Mouse (Mus musculus): ENCODE results near the gene Irx3.

The Irx3 gene

GRCm38 (mm10) chr8:91801241-91801811 is 541 bp downstream of the Irx3 start:
- no peak for DNase-seq (ENCODE audit: low spot score in 2 of 2)

GRCm38 (mm10) chr8:91800523-91801240 is 1.2 kb downstream of the Irx3 start:
- no peak for DNase-seq (ENCODE audit: low spot score in 2 of 2)

GRCm38 (mm10) chr8:91799681-91800522 is 2.0 kb downstream of the Irx3 start:
- no peak for DNase-seq (ENCODE audit: low spot score in 2 of 2)

- DNase-seq (ENCODE audit: low spot score in 2 of 2): no peak
Measured at GRCm38 (mm10) chr8:91799016-91799581, 2.8 kb downstream of the Irx3 start.

- DNase-seq (ENCODE audit: low spot score in 2 of 2): no peak
Measured at GRCm38 (mm10) chr8:91797626-91798271, 4.1 kb downstream of the Irx3 start.

GRCm38 (mm10) chr8:91793846-91794245 is 8.0 kb downstream of the Irx3 start:
- DNase-seq (ENCODE audit: low spot score in 2 of 2): no peak

- DNase-seq (ENCODE audit: low spot score in 2 of 2): no peak
Measured at GRCm38 (mm10) chr8:91787194-91787895, 14.5 kb downstream of the Irx3 start.

- DNase-seq (ENCODE audit: low spot score in 2 of 2): no peak
Measured at GRCm38 (mm10) chr8:91782940-91783339, 18.9 kb downstream of the Irx3 start.

- DNase-seq (ENCODE audit: low spot score in 2 of 2): no peak
Measured at GRCm38 (mm10) chr8:91782201-91782600, 19.7 kb downstream of the Irx3 start.

GRCm38 (mm10) chr8:91780648-91781047 is 21.2 kb downstream of the Irx3 start:
- DNase-seq (ENCODE audit: low spot score in 2 of 2): no peak

- DNase-seq (ENCODE audit: low spot score in 2 of 2): no peak
Measured at GRCm38 (mm10) chr8:91768857-91769256, 33.0 kb downstream of the Irx3 start.

- no peak for DNase-seq (ENCODE audit: low spot score in 2 of 2)
Measured at GRCm38 (mm10) chr8:91765411-91766034, 36.3 kb downstream of the Irx3 start.

GRCm38 (mm10) chr8:91755566-91755965 is 46.3 kb downstream of the Irx3 start:
- no peak for DNase-seq (ENCODE audit: low spot score in 2 of 2)

- DNase-seq (ENCODE audit: low spot score in 2 of 2): no peak
Measured at GRCm38 (mm10) chr8:91755062-91755461, 46.8 kb downstream of the Irx3 start.

- no peak for DNase-seq (ENCODE audit: low spot score in 2 of 2)
Measured at GRCm38 (mm10) chr8:91750794-91751125, 51.1 kb downstream of the Irx3 start.

GRCm38 (mm10) chr8:91750096-91750793 is 51.6 kb downstream of the Irx3 start:
- no peak for DNase-seq (ENCODE audit: low spot score in 2 of 2)

- DNase-seq (ENCODE audit: low spot score in 2 of 2): peak in 1 of 2 experiments; percentile 2
Measured at GRCm38 (mm10) chr8:91749412-91749811, 52.5 kb downstream of the Irx3 start.

Data from left cerebral cortex, adult 9 months (tissue).